Mouse (Mus musculus) cerebellum, adult 9-11 months (tissue): ENCODE data around the gene Gm10964.
"Not testable (repeated sequence)": the region's sequence is repeated elsewhere in the genome, so short reads cannot be mapped to it uniquely, and the experiment has no call there.

Source experiments
- DNase-seq: peaks from one replicate; pipeline ENCODE4 v3.0.0; 2022

Gm10964 gene

DNA sequence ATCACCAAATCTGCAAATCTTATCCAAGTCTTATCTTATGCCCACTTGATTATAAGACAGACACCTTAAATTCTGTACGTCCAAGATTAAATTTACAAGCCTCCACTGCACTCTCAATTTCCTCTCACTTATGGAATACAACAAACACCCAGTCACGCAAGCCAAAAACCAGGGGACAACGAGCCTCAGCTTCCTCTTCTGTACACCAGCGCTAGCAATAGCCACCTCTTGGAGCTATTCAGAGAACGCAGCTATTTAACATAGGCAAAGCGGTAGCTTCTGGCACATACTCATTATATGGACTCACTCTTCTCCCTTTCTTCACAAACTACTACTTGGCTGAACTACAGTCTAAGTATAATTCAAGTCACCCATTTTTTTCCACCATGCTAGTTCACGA, 40.0 kb downstream of the Gm10964 start:
- DNase-seq, result no peak

DNA sequence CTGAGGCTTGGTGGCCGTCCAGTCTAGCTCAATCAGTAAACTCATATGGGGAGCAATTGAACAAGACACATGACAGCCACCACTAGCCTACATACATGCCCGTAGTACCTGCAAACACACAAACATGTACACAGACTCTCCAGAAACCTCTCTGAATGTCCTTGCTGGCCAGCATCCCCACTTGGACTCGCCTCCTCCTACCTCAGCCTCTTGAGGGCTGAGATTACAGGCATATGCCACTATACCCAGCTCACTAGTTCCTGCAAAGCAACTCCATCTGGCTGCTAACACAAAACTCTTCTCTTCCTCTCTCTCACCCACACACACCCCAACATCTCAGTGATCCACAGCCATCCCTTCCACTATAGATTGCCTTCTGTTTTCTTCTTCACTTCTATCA, 41.1 kb downstream of the Gm10964 start:
- DNase-seq, result peak; percentile 59

DNA sequence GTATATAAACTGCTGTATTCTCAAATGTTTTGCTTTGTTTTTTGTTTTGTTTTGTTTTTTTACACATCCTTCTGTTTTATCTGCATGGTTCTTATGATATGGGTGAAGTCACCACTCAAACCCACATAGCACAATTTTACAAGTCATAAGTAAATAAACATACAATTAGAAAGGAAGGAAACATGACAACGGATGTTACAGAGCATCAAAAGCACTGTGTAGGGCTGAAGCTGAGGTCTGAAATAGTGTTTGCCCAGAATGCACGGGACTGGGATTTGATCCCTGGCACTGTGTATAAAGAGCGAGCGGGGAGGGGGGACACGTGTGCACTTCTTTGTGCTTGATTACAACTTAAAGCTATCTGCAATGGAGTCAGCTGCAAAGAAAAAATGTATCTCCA, 41.6 kb downstream of the Gm10964 start:
- no peak for DNase-seq

DNA sequence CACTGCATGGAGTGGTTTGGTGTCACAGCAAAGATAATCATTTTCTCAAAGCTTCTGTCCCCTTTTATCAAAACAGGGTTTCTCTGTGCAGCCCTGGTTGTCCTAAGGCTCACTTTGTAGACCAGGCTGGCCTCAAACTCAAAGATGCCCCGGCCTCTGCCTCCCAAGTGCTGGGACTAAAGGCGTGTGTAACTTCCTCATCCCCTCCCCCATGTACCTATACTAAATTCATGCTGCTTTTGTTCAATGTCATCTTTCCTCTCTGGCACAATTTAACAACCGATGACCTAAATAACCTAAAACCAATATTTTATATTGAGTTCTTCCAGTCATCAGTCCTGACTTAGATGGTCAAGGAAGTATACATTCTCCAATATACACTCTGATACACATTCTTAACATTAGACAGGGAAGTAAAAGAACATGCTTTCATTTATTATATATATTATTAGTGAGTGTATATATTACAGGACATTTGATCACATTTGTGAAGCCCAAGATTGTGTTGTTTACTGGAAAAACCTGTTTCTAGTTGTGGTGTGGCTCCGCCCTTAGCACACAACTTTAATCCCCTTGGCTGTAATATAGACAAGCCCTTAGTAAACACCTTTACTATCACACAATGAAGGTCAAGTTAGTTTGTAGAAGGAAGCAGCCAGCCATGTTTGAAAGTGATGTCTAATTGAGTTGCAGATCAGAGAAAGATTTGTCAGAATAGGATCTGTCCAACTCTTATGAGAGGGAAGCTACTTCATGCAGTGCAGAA, 43.9 kb downstream of the Gm10964 start:
- DNase-seq, result no peak

DNA sequence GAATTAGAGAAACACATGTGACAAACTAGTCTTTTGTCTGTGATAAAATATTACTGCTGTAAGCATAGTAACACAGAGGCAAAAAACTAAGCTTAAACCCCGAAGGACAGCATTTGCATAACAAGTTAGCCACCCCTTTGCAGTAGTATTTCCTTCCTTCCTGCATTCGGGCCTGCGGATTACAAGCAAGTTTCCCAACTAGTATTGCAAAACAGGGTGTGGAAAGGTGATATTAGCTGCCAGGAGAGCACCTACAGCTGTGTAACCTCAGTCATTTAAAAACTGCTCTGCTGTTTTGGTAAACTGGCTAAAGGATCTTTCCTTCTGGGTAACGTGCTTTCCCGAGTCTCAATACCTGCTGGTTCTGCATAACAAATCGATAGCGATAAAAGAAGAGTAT, 48.1 kb downstream of the Gm10964 start:
- no peak for DNase-seq

DNA sequence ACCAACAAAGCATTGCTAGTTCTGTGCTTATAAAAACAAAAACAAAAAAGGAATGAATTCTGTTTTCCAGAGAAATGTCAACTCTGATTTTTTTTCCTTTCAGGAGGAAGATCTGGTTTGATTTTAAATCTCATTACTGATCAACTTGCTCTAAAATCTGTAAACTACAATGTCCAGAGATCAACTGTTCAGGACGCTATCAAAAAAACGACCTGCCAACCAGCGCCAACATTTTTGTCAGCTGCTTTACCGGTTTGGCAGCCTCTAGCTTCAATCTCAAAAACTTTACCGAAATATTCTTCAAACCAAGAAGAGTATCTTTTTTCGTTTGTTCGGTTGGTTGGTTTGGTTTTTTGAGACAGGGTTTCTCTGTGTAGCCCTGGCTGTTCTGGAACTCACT, 49.9 kb downstream of the Gm10964 start:
- no peak for DNase-seq

DNA sequence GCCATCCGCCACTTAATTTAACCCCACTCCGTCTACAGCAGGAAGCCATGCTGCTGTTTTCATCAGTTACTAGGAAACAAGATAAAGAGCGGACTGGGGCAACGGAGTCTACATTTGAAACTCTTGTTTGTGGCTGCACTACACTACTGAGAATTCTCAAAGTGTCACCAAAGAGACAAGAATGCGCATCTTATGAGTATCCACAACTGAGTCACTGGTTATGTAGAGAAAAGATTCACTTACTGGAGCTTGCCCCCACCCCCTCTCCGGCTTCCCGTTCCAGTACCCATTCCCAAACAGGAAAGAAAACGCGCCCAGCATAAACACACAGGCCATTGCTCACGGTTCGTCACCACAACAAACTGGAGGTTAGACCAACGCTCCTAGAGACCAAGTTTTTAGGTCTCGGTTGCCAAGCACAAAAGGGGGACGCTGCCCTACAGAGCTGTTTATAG, 50.8 kb downstream of the Gm10964 start:
- DNase-seq, result peak; percentile 45

DNA sequence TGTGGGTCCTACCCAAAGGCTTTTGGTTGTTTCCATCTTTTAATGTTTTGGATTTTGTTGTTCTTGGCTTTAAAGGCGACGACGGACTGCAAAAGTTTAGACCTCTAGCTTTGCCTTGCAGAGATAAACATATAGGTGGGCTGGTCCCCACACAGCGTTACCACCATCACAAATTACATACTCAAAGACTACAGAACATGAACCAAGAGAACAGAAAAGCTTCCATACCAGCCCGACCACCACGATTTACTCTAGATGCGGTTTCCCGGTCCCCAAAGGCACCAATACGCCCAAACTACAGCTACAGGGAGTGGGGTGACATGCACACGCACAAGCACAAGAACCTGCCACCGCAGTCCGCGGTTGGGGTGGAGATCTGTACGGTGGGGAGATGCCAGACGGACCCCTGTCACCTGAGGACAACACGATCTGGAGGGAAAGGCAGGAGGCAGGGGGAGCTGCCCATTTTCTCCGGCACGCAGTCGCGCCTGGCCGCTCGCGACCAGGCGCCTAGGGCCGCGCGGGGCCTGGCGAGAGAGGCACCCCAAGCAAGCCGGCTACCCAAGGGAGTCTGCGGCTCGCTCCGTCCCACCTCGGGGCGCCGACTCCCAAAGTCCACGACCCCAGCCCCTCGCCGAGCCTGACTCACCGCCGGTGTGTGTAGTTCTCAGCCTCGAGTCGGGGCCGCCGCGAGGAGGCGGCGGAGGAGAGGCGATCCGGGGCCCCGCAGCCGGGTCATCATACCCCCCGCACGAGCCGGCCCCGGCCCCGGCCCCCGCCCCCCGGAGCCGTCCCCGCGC, 51.4 kb downstream of the Gm10964 start:
- DNase-seq, result peak; percentile 56

DNA sequence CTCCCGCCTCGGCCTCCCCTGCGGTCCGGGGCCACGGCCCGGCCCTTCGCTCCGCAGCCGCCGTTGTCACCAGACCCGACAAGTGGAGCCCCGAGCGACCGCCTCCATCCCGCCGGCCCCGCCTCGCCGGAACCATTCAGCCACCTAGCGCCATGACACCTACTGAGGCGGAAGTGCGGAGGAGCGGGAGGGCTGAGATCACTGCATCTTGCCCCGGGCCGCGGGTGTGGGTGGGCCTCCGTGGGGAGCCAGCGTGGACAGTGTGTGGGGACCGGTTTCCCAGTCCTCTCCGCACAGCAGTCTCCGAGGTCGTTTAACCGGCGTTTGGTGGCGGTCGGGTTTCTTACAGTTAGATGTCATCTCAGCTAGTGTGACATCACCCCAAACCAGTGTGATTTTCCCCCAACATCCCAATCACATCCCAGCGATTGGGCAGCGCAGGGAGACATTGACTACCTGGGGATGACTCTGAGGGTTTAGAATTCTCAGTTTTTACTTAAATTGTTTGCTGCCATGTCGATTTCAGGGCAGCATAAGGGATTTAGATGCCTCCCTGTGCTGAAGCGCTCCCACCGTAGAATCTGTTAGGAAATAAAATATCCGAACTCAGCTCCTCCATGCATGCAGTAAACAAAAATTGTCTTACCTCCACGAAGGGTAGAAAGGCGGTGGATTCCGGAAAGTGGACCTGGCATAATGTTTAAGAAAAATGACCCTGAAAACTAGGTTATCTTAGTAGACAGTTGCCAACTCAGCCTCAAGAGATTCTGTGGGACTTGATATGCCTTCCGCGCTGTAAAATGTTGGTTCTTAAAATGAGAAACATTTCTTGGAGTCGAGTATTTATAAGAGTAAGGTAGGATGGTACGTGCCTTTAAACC, 52.3 kb downstream of the Gm10964 start, which contains the start of gene Hipk1:
TSS of gene Hipk1 (minus strand) at position 334 of the 881 bp plus-strand sequence.
- DNase-seq, result peak; percentile 96

DNA sequence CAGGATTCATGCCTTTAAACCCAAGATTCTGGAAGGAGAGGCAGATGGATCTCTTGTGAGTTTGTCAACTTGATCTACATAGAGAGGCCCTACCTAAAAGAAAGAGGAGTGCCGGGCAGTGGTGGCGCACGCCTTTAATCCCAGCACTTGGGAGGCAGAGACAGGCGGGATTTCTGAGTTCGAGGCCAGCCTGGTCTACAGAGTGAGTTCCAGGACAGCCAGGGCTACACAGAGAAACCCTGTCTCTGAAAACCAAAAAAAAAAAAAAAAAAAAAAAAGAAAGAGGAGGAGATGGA, 52.9 kb downstream of the Gm10964 start:
- DNase-seq, result not testable (repeated sequence)

DNA sequence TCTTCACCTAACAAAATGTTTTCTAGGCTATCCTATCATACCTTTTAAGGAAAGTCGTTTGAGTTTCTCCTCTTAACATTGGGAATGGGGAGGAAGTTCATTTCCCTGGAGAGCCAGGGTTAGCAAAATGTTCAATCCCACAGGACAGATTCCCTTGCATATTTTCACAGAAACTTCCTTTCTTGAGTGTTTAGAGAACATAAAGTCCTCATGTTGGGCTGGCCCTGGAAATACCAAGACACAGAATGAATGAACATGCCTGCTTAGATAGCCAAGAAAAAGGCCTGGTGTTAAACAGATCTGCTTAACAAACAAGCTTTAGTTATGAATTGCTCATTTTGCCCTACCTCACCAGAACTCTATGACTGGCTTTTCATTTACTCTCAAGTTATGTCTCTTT, 53.4 kb downstream of the Gm10964 start:
- DNase-seq, result no peak
